Mouse (Mus musculus) CD4-positive, CD25-positive, alpha-beta regulatory T cell, adult 4 months (primary cell): ENCODE measurements around the gene Cyp2c38. TPM values are rescaled to one million over a fixed set of nuclear protein-coding genes. Genes with fewer than 3 reads are reported as not detected.
"Not testable (repeated sequence)": the region's sequence is repeated elsewhere in the genome, so short reads cannot be mapped to it uniquely, and the experiment has no call there.

ENCODE experiments used
- ATAC-seq: one replicate; pipeline ENCODE4 v1.8.0; 2017
- polyA plus RNA-seq, 2 experiments: library from polyadenylated mRNA; unstranded; fragments of 100-300 nt; shearing (Covaris generic); gene quantifications; one replicate each; pipeline ENCODE4 v1.2.1; 2017

Gene Cyp2c38
- polyA plus RNA-seq, result not detected

DNA sequence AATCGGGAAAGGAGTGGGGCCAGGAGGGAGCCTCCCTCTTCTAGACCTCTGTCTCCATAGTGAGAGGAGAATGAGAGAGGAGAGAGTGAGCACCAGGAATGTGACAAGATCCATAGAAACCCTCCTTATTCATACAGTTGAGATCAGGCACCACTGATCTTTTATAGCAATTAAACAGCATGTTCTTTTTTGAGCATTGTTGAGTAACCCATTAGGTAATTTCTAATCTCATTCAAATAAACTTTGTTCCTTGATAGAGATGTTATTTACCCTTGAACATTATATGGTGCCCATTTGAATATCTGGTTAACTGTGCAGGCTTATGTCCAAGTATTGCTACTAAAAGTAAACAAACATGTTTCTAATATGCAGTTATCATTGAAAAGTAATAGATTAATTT lies at the start of gene Cyp2c38:
Gene Cyp2c38 (minus strand): TSS at position 135 of the 400 bp plus-strand sequence.
- ATAC-seq, result no peak

GRCm38 (mm10) chr19:39510534-39510933 lies 47.7 kb upstream of the Cyp2c38 start, which contains the start of gene Cyp2c39:
Cyp2c39 (plus strand) TSS chr19:39510862.
- ATAC-seq, result no peak

- ATAC-seq, result no peak
These were observed 46.7 kb upstream of the Cyp2c38 start for GRCm38 (mm10) chr19:39509533-39509932.

DNA sequence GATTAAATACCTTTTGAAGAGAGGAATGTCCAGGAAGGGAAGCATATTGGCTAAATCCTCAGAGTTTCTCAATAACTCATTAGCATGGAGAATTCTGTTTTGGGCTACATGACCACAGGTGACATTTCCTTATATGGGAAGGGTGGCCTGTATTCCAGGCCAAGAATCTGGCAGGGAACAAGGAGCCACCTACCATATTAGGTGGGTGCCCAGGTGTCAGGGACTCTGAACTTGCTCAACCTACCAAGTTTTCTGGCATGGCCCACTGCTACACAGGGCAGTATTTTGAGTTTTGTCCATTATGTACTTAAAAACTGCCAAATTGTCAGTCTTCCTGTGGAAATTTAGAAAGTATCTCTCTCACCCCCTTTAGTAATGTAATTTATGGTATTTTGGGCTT lies 43.5 kb upstream of the Cyp2c38 start:
- ATAC-seq, result no peak

DNA sequence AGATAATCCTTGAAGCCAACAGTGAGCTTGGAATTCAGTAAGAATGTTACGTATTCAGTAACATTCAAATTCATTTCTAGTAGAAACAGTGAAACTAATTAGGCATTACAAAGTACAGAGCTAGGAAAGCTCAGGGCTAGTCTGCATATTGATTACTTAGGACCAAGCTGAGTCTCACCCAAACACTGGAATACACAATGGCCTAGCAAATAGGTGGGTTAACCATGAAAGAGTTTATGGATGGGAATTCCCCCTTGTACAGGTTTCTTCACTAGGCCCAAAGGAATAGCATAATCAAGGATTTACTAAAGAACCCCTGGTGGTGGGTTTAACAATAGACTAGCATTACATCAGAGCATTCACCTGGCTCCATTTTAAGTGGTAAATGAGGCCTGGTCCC lies 21.1 kb upstream of the Cyp2c38 start:
- ATAC-seq, result not testable (repeated sequence)

- no peak for ATAC-seq
These were observed 1.0 kb upstream of the Cyp2c38 start for GRCm38 (mm10) chr19:39463923-39464322.

Other genes starting within 250 kb of the Cyp2c38 start
- not detected for gene Cyp2c29, start 193.7 kb downstream of the Cyp2c38 start, polyA plus RNA-seq
- not detected for gene Cyp2c39, start 47.8 kb upstream of the Cyp2c38 start, polyA plus RNA-seq
- gene Cyp2c67, start 186.0 kb upstream of the Cyp2c38 start, polyA plus RNA-seq, result not detected